Mouse (Mus musculus) embryonic facial prominence, embryonic 14.5 days (tissue): ENCODE measurements around the gene Ocrl. TPM values are rescaled to one million over a fixed set of nuclear protein-coding genes. Genes with fewer than 3 reads are reported as not detected.

Experiments used
- ATAC-seq: fragments of 200-750 bp; cut with Nextera tagmentation; 2 replicates; pipeline ENCODE4 v1.8.0; 2017; ENCODE audit warnings: low read depth, moderate number of reproducible peaks, moderate TSS enrichment
- DNase-seq: peaks from one replicate; pipeline ENCODE4 v3.0.0-alpha.2; 2015; ENCODE audit warnings: low spot score
- H3K27ac ChIP-seq: fragments of 300-500 bp; sonication (generic); replicated peaks from 2 replicates; pipeline ENCODE4 v1.5.1; 2014; ENCODE audit warnings: low read depth, mild to moderate bottlenecking, low read length, moderate library complexity
- H3K27me3 ChIP-seq: fragments of 300-500 bp; sonication (generic); replicated peaks from 2 replicates; pipeline ENCODE4 v1.6.1; 2014; ENCODE audit warnings: low read length; ENCODE audit not compliant: control insufficient read depth, insufficient read depth
- H3K36me3 ChIP-seq: fragments of 300-500 bp; sonication (generic); 2 replicates; pipeline ENCODE4 v1.6.1; 2014; ENCODE audit warnings: low read length, mixed read lengths; ENCODE audit not compliant: control insufficient read depth, insufficient read depth
- H3K4me1 ChIP-seq: fragments of 300-500 bp; sonication (generic); 2 replicates; pipeline ENCODE4 v1.6.1; 2014; ENCODE audit warnings: antibody characterized with exemption, low read length; ENCODE audit not compliant: control insufficient read depth, insufficient read depth
- H3K4me2 ChIP-seq: fragments of 300-500 bp; sonication (generic); 2 replicates; pipeline ENCODE4 v1.6.1; 2014; ENCODE audit warnings: low read depth, mild to moderate bottlenecking, low read length, moderate library complexity, mixed read lengths
- H3K4me3 ChIP-seq: fragments of 300-500 bp; sonication (generic); 2 replicates; pipeline ENCODE4 v1.5.1; 2014; ENCODE audit warnings: low read depth, mild to moderate bottlenecking, low read length
- H3K9ac ChIP-seq: fragments of 300-500 bp; sonication (generic); 2 replicates; pipeline ENCODE4 v1.6.1; 2014; ENCODE audit warnings: low read depth, mild to moderate bottlenecking, low read length, moderate library complexity, mixed read lengths
- H3K9me3 ChIP-seq: fragments of 300-500 bp; sonication (generic); 2 replicates; pipeline ENCODE4 v1.6.1; 2016; ENCODE audit warnings: low read length; ENCODE audit not compliant: control insufficient read depth
- WGBS: fragments of 180-500 bp; shearing (Covaris S2); extraction: QIAGEN DNeasy Blood & Tissue Kit; methylation state at CpG from one replicate; pipeline ENCODE4 v1.1.7; 2014; 5-methylcytosine and 5-hydroxymethylcytosine counted together
- polyA plus RNA-seq: library from polyadenylated mRNA; unstranded; fragments of >200 nt; fragmentation: Nextera tagmentation; extraction: Ambion mirVana; gene quantifications from 2 replicates; pipeline ENCODE4 v1.2.1, GENCODE M21; 2014

The Ocrl gene
- polyA plus RNA-seq = 19.6 and 21.3 TPM in 2 replicates

- no peaks in the 10 kb centered on the region for H3K27me3 ChIP-seq
- H3K4me1 ChIP-seq = peaks cover 7% of the 10 kb centered on the region
- no peaks in the 10 kb centered on the region for H3K36me3 ChIP-seq
- peak within 1 kb of the TSS; percentile 84 for H3K9ac ChIP-seq
- WGBS = 13% methylated on average over 11 of the region's 35 CpGs
- DNase-seq (peak; percentile 45), ATAC-seq (peak; percentile 93)
- H3K9me3 ChIP-seq = no peaks in the 10 kb centered on the region
- peak within 1 kb of the TSS; percentile 60 for H3K4me3 ChIP-seq
- peak within 1 kb of the TSS; percentile 59 for H3K4me2 ChIP-seq
- peak within 1 kb of the TSS; percentile 79 for H3K27ac ChIP-seq
Measured at GRCm38 (mm10) chrX:47912306-47912792, at the start of gene Ocrl. Gene Ocrl, plus strand, starts transcription at chrX:47912387.

GRCm38 (mm10) chrX:47880052-47880451 is 32.1 kb upstream of the Ocrl start:
- Histone ChIP-seq H3K27ac (no peak overlapping the region), H3K9ac (no peak overlapping the region), H3K36me3 (peaks cover 12% of the 10 kb centered on the region), H3K4me1 (no peaks in the 10 kb centered on the region), H3K27me3 (no peaks in the 10 kb centered on the region), H3K9me3 (no peaks in the 10 kb centered on the region), H3K4me2 (no peak overlapping the region), H3K4me3 (no peak overlapping the region)
- 38% methylated on average over 2 of the region's 2 CpGs for WGBS
- ATAC-seq (no peak), DNase-seq (peak; percentile 70)

GRCm38 (mm10) chrX:47882813-47883212 is 29.4 kb upstream of the Ocrl start:
- no peak for DNase-seq
- Histone ChIP-seq H3K9me3 (no peaks in the 10 kb centered on the region), H3K36me3 (peaks cover 12% of the 10 kb centered on the region), H3K4me3 (no peak overlapping the region), H3K9ac (no peak overlapping the region), H3K4me2 (no peak overlapping the region), H3K27ac (no peak overlapping the region), H3K4me1 (no peaks in the 10 kb centered on the region), H3K27me3 (no peaks in the 10 kb centered on the region)
- whole genome bisulfite sequencing = 75% methylated on average over 6 of the region's 6 CpGs
- ATAC-seq = no peak

DNA sequence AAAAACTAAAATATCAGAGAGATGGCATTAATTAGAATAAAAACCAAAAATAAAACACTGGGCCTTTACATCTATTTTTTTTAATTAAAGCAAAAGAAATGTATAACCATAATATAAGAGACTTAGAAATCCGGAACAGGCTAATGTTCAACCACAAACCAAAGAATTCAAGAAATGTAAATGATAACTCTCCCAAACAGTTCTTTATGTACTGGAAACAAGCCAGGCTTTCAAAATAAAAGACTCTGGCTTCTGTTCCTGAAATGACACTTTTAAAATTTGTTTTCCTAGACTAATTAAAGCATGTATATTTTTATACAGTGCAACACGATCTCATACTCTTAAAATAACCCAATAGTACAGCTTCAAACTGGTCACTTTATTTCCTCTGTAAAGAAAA is 24.8 kb upstream of the Ocrl start:
- DNase-seq (peak; percentile 3), ATAC-seq (no peak)
- H3K9me3 ChIP-seq = no peaks in the 10 kb centered on the region
- no peak overlapping the region for H3K4me2 ChIP-seq
- no peak overlapping the region for H3K4me3 ChIP-seq
- no peak overlapping the region for H3K9ac ChIP-seq
- H3K36me3 ChIP-seq = peaks cover 12% of the 10 kb centered on the region; the same call in 1 of the 2 replicates
- H3K27ac ChIP-seq = no peak overlapping the region
- 50% methylated on average over 2 of the region's 2 CpGs for WGBS
- H3K27me3 ChIP-seq = no peaks in the 10 kb centered on the region
- no peaks in the 10 kb centered on the region for H3K4me1 ChIP-seq

GRCm38 (mm10) chrX:47891243-47891906 is 20.8 kb upstream of the Ocrl start:
- no peaks in the 10 kb centered on the region for H3K4me1 ChIP-seq
- no peaks in the 10 kb centered on the region for H3K27me3 ChIP-seq
- DNase-seq = no peak
- peak overlapping the region; percentile 71 for H3K9ac ChIP-seq
- ATAC-seq = peak; percentile 42; the same call in 1 of the 2 replicates
- peak overlapping the region; percentile 53 for H3K4me2 ChIP-seq
- H3K27ac ChIP-seq = peak overlapping the region; percentile 81; the same call in 1 of the 2 replicates
- peak overlapping the region; percentile 51 for H3K4me3 ChIP-seq
- H3K36me3 ChIP-seq = no peaks in the 10 kb centered on the region
- 14% methylated on average over 10 of the region's 12 CpGs for WGBS
- H3K9me3 ChIP-seq = no peaks in the 10 kb centered on the region

DNA sequence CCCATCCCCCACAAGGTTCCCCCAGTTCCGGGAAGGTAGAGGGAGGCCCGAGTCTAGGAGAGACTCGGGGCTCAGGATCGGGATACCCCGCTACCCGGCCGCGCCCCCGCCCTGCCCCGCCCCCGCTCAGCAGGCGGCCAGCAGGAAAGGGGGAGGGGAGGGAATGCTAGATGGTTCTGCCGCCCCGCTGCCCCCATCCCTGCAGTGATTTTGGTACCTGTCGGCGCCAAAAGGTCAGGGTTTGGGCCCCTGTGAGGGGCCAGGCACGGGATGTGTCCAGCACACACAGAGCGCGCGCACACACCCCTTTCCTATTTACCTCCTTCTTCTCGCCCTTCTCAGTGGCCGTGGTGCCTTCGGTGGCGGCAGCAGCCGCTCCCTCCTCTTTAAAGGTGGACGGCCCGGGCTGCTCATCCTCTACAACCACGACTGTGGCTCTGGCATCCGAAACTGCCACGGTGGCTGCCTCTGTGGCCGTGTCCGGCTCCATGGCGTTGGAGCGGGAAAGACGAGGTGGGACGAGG is 20.2 kb upstream of the Ocrl start:
- no peaks in the 10 kb centered on the region for H3K36me3 ChIP-seq
- H3K4me1 ChIP-seq = no peaks in the 10 kb centered on the region
- DNase-seq (peak; percentile 25), ATAC-seq (peak; percentile 84)
- H3K9ac ChIP-seq = peak overlapping the region; percentile 71
- H3K27me3 ChIP-seq = no peaks in the 10 kb centered on the region
- peak overlapping the region; percentile 53 for H3K4me2 ChIP-seq
- H3K27ac ChIP-seq = peak overlapping the region; percentile 81
- WGBS = 29% methylated on average over 16 of the region's 36 CpGs
- H3K4me3 ChIP-seq = peak overlapping the region; percentile 51
- no peaks in the 10 kb centered on the region for H3K9me3 ChIP-seq

- 25% methylated on average over 10 of the region's 17 CpGs for WGBS
- DNase-seq = peak; percentile 42
Measured at GRCm38 (mm10) chrX:47892431-47893024, 19.7 kb upstream of the Ocrl start, which contains the start of gene Smarca1. Gene Smarca1, minus strand, starts transcription at chrX:47892974.

DNA sequence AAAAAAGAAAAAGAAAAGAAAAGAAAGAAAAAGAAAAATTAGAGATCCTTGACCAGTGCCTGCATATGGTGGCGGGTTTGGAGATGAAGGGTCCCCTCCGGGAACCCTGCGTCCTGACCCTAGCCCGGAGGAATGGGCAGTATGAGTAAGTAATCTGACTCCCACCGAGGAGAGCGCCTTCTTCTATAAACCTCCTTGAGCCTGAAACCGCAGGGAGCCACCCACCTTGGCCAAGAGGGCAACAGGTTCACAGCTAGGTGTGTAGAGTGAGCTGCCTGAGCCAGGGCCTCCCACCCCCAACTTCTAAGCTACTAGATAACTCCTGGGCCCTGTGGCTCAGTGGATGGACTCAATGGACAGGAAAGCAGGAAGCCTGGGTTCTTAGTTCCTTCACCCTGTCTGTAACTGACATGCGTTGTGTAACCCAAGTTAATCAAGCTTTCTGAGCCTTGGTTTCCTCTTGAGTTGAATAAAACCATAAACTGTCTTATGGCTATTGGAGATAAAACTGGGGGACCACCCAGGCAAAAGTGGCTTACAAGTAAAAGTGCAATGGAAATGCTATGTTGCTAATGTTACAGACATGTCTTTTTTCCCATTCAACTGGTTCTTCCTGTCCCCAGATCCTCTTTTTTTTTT is 836 bp downstream of the Ocrl start:
- 24% methylated on average over 8 of the region's 8 CpGs for WGBS
- Histone ChIP-seq H3K4me3 (peak overlapping the region; percentile 60), H3K4me2 (peak overlapping the region; percentile 59), H3K27me3 (no peaks in the 10 kb centered on the region), H3K4me1 (peaks cover 7% of the 10 kb centered on the region), H3K9ac (peak overlapping the region; percentile 84), H3K27ac (no peak overlapping the region), H3K36me3 (no peaks in the 10 kb centered on the region), H3K9me3 (no peaks in the 10 kb centered on the region)
- DNase-seq = peak; percentile 3
- no peak for ATAC-seq

More at GRCm38 (mm10) chrX:47892431-47893024, 19.7 kb upstream of the Ocrl start, which contains the start of gene Smarca1:
- Histone ChIP-seq H3K27ac (peak within 1 kb of the TSS; percentile 81), H3K9me3 (no peaks in the 10 kb centered on the region), H3K4me1 (no peaks in the 10 kb centered on the region), H3K36me3 (no peaks in the 10 kb centered on the region), H3K4me2 (peak within 1 kb of the TSS; percentile 53), H3K27me3 (no peaks in the 10 kb centered on the region), H3K9ac (peak within 1 kb of the TSS; percentile 71), H3K4me3 (peak within 1 kb of the TSS; percentile 51)
- peak; percentile 80 for ATAC-seq
